Mouse (Mus musculus) embryonic facial prominence, embryonic 14.5 days (tissue): ENCODE results near the gene Mboat2. TPM values are rescaled to one million over a fixed set of nuclear protein-coding genes. Genes with fewer than 3 reads are reported as not detected.

Source experiments
- ATAC-seq: fragments of 200-750 bp; cut with Nextera tagmentation; 2 replicates; pipeline ENCODE4 v1.8.0; 2017; ENCODE audit warnings: low read depth, moderate number of reproducible peaks, moderate TSS enrichment
- DNase-seq: peaks from one replicate; pipeline ENCODE4 v3.0.0-alpha.2; 2015; ENCODE audit warnings: low spot score
- H3K27ac ChIP-seq: fragments of 300-500 bp; sonication (generic); replicated peaks from 2 replicates; pipeline ENCODE4 v1.5.1; 2014; ENCODE audit warnings: low read depth, mild to moderate bottlenecking, low read length, moderate library complexity
- H3K27me3 ChIP-seq: fragments of 300-500 bp; sonication (generic); replicated peaks from 2 replicates; pipeline ENCODE4 v1.6.1; 2014; ENCODE audit warnings: low read length; ENCODE audit not compliant: control insufficient read depth, insufficient read depth
- H3K36me3 ChIP-seq: fragments of 300-500 bp; sonication (generic); 2 replicates; pipeline ENCODE4 v1.6.1; 2014; ENCODE audit warnings: low read length, mixed read lengths; ENCODE audit not compliant: control insufficient read depth, insufficient read depth
- H3K4me1 ChIP-seq: fragments of 300-500 bp; sonication (generic); 2 replicates; pipeline ENCODE4 v1.6.1; 2014; ENCODE audit warnings: antibody characterized with exemption, low read length; ENCODE audit not compliant: control insufficient read depth, insufficient read depth
- H3K4me2 ChIP-seq: fragments of 300-500 bp; sonication (generic); 2 replicates; pipeline ENCODE4 v1.6.1; 2014; ENCODE audit warnings: low read depth, mild to moderate bottlenecking, low read length, moderate library complexity, mixed read lengths
- H3K4me3 ChIP-seq: fragments of 300-500 bp; sonication (generic); 2 replicates; pipeline ENCODE4 v1.5.1; 2014; ENCODE audit warnings: low read depth, mild to moderate bottlenecking, low read length
- H3K9ac ChIP-seq: fragments of 300-500 bp; sonication (generic); 2 replicates; pipeline ENCODE4 v1.6.1; 2014; ENCODE audit warnings: low read depth, mild to moderate bottlenecking, low read length, moderate library complexity, mixed read lengths
- H3K9me3 ChIP-seq: fragments of 300-500 bp; sonication (generic); 2 replicates; pipeline ENCODE4 v1.6.1; 2016; ENCODE audit warnings: low read length; ENCODE audit not compliant: control insufficient read depth
- WGBS: fragments of 180-500 bp; shearing (Covaris S2); extraction: QIAGEN DNeasy Blood & Tissue Kit; methylation state at CpG from one replicate; pipeline ENCODE4 v1.1.7; 2014; 5-methylcytosine and 5-hydroxymethylcytosine counted together
- polyA plus RNA-seq: library from polyadenylated mRNA; unstranded; fragments of >200 nt; fragmentation: Nextera tagmentation; extraction: Ambion mirVana; gene quantifications from 2 replicates; pipeline ENCODE4 v1.2.1, GENCODE M21; 2014

Gene Mboat2
- polyA plus RNA-seq, 1 experiment from 2014 or later, result 50.5 TPM

DNA sequence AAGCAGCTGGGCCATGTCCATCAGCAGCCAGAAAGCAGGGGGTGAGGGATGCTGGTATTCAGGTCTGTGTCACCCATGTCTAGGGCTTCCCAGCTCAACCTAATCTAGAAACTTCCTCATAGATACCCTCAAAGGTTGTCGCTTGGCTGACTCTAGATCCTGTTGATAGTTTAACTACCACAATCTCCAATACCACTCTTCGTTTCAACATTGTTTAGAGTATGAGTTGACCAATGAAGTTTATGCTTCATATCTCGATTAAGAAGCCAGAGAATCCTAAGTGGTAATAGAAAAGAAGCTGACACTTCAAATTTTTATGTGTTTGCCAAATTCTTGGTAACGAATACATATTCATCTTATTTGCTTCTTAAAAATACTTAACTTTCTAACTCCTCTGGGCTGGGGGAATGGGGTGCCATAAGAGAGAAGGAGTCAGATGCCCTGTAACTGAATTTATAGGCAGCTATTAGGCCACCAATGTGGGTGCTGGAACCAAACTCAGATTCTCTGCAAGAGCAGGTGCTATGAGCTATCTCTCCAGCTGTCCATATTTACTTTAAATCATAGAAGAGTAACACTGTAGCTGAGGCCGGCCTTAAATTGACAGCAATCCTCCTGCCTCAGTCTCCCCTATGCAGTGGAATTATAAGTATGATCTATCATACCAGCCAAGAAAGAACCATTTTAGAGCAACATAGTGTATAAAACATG is 141.0 kb downstream of the Mboat2 start:
- no peaks in the 10 kb centered on the region for H3K27me3 ChIP-seq
- ATAC-seq (no peak), DNase-seq (no peak)
- H3K9ac ChIP-seq, result no peak overlapping the region
- H3K4me1 ChIP-seq, result peaks cover 6% of the 10 kb centered on the region; the same call in 1 of the 2 replicates
- H3K4me3 ChIP-seq, result no peak overlapping the region
- H3K9me3 ChIP-seq, result no peaks in the 10 kb centered on the region
- no peaks in the 10 kb centered on the region for H3K36me3 ChIP-seq
- no peak overlapping the region for H3K4me2 ChIP-seq
- whole genome bisulfite sequencing, result 87% methylated on average over 5 of the region's 5 CpGs
- H3K27ac ChIP-seq, result no peak overlapping the region

GRCm38 (mm10) chr12:24972371-24973350 is 142.0 kb downstream of the Mboat2 start:
- no peak for ATAC-seq
- Histone ChIP-seq H3K27me3 (no peaks in the 10 kb centered on the region), H3K4me1 (peaks cover 6% of the 10 kb centered on the region; the same call in 1 of the 2 replicates), H3K9me3 (no peaks in the 10 kb centered on the region), H3K4me2 (no peak overlapping the region), H3K36me3 (no peaks in the 10 kb centered on the region), H3K27ac (no peak overlapping the region), H3K4me3 (no peak overlapping the region), H3K9ac (no peak overlapping the region)
- no peak for DNase-seq
- WGBS, result 72% methylated on average over 8 of the region's 8 CpGs

DNA sequence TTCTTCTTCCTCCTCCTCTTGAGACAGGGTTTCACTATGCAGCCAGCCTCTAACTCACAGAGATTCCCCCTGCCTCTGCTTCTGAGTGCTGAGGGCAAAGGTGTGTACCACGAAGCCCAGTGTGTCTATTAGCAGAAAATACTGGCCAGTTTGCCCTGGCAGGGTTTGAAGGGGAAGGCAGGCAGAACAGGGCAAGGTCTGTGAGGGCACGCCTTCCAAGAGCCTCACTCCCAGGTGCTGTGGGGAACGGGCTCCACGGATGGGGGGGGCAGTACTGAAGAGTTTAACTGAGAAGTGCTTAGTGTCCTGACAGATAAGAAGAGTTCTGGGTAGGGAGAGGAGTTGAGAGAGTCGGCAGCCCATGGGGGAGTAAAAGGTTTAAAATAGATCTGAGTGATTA is 142.9 kb downstream of the Mboat2 start:
- DNase-seq, result no peak
- no peaks in the 10 kb centered on the region for H3K27me3 ChIP-seq
- no peak overlapping the region for H3K27ac ChIP-seq
- no peak overlapping the region for H3K4me2 ChIP-seq
- H3K36me3 ChIP-seq, result no peaks in the 10 kb centered on the region
- no peak overlapping the region for H3K9ac ChIP-seq
- 63% methylated on average over 5 of the region's 5 CpGs for WGBS
- no peaks in the 10 kb centered on the region for H3K9me3 ChIP-seq
- no peak overlapping the region for H3K4me3 ChIP-seq
- ATAC-seq, result no peak
- H3K4me1 ChIP-seq, result peaks cover 6% of the 10 kb centered on the region; the same call in 1 of the 2 replicates

GRCm38 (mm10) chr12:24974446-24975114 is 143.9 kb downstream of the Mboat2 start, which contains the start of gene Kidins220:
Gene Kidins220 (plus strand): TSS chr12:24974925.
- H3K9me3 ChIP-seq, result no peaks in the 10 kb centered on the region
- H3K4me1 ChIP-seq, result peaks cover 6% of the 10 kb centered on the region; the same call in 1 of the 2 replicates
- peak within 1 kb of the TSS; percentile 84 for H3K27ac ChIP-seq
- H3K9ac ChIP-seq, result peak within 1 kb of the TSS; percentile 72
- ATAC-seq (peak; percentile 93), DNase-seq (peak; percentile 95)
- H3K36me3 ChIP-seq, result no peaks in the 10 kb centered on the region
- peak within 1 kb of the TSS; percentile 68 for H3K4me2 ChIP-seq
- 15% methylated on average over 29 of the region's 29 CpGs for WGBS
- H3K4me3 ChIP-seq, result peak within 1 kb of the TSS; percentile 84
- H3K27me3 ChIP-seq, result no peaks in the 10 kb centered on the region

DNA sequence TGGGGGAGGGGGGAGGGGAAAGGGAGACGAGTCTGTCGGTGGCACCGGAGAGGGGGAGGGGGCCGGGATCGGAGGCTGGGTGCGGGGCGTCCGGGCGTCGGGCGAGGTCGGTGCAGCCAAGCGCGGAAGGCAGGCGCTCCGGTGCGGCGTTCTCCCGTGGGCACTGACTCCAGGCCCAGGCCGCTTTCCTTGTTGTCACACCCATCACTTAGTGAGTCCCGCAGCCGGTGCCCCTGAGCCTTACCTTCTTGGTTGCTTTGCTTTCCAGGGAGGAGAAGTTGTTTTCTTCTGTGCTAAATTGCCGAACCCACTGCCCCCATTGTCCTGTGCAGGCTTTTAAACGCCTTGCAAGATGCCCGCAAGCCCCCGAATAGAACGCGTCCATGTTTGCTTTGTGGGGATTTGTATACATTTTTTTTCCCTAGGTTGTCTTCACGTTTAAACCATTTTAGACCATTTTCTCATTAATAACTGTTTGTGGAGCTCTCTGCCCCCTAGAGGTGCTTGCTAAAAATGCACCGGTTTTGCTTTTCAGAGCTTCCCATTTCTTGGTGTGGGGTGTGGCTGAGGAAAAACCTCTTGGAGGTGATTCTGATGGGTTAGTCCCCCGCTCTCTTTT is 144.5 kb downstream of the Mboat2 start:
- Histone ChIP-seq H3K9ac (peak overlapping the region; percentile 72), H3K27ac (peak overlapping the region; percentile 84), H3K27me3 (no peaks in the 10 kb centered on the region), H3K9me3 (no peaks in the 10 kb centered on the region), H3K36me3 (no peaks in the 10 kb centered on the region), H3K4me3 (peak overlapping the region; percentile 84), H3K4me1 (peaks cover 6% of the 10 kb centered on the region; the same call in 1 of the 2 replicates), H3K4me2 (peak overlapping the region; percentile 68)
- ATAC-seq, result peak; percentile 54
- WGBS, result 2% methylated on average over 29 of the region's 31 CpGs
- DNase-seq, result peak; percentile 87

DNA sequence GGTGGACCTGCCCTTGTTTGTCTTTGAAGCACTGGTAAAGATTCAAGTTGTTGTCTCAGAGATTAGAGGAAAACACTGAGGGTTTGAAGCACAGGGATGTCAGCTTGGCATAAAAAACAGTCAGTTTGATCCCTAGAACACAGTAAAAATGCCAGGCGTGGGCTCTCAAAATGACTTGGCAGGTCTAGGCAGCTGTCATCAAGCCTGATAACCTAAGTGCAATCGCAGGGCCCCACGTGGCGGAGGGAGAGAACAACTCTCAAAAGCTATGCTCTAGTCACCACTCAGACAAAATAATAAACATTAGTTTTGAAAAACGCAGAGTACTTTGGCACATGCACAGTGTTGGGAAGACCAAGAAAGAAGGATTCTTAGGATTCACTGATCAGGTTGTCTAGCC is 154.5 kb downstream of the Mboat2 start:
- H3K27me3 ChIP-seq, result no peaks in the 10 kb centered on the region
- H3K4me1 ChIP-seq, result no peaks in the 10 kb centered on the region
- no peaks in the 10 kb centered on the region for H3K9me3 ChIP-seq
- no peak overlapping the region for H3K4me3 ChIP-seq
- no peak overlapping the region for H3K27ac ChIP-seq
- DNase-seq, result no peak
- ATAC-seq, result no peak
- H3K36me3 ChIP-seq, result peaks cover 48% of the 10 kb centered on the region
- H3K4me2 ChIP-seq, result no peak overlapping the region
- no peak overlapping the region for H3K9ac ChIP-seq
- 82% methylated on average over 5 of the region's 5 CpGs for WGBS

DNA sequence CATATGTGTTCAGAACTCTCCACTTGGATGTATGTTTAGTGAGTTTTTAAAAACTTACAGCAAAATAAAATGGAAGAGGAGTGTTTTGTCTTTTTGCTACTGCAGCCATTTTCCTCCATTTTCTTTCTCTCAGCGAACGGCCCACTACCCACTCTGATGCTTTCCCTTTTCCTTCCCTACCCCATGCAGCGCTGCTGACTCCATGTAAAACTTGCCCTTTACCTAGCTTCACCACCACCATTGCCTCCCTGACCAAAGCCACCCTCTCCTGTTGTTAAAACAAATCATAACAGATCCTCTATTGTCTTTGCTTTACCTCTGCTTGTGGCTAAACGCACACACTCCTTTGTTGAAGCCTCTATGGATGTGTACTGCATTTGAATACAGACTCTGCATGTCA is 164.7 kb downstream of the Mboat2 start:
- no peaks in the 10 kb centered on the region for H3K9me3 ChIP-seq
- 95% methylated on average over 4 of the region's 4 CpGs for WGBS
- H3K4me3 ChIP-seq, result no peak overlapping the region
- no peak overlapping the region for H3K27ac ChIP-seq
- H3K4me1 ChIP-seq, result no peaks in the 10 kb centered on the region
- no peak overlapping the region for H3K4me2 ChIP-seq
- no peak overlapping the region for H3K9ac ChIP-seq
- ATAC-seq (no peak), DNase-seq (no peak)
- no peaks in the 10 kb centered on the region for H3K27me3 ChIP-seq
- H3K36me3 ChIP-seq, result peaks cover 90% of the 10 kb centered on the region

- H3K9ac ChIP-seq, result no peak overlapping the region
- peaks cover 90% of the 10 kb centered on the region for H3K36me3 ChIP-seq
- ATAC-seq (no peak), DNase-seq (no peak)
- H3K4me3 ChIP-seq, result no peak overlapping the region
- no peaks in the 10 kb centered on the region for H3K27me3 ChIP-seq
- H3K4me1 ChIP-seq, result no peaks in the 10 kb centered on the region
- H3K4me2 ChIP-seq, result no peak overlapping the region
- 77% methylated on average over 6 of the region's 6 CpGs for WGBS
- no peak overlapping the region for H3K27ac ChIP-seq
- no peaks in the 10 kb centered on the region for H3K9me3 ChIP-seq
Observed at GRCm38 (mm10) chr12:25005350-25005749, 174.7 kb downstream of the Mboat2 start.
